Mouse (Mus musculus) forebrain, embryonic 11.5 days (tissue): ENCODE measurements at regions not wholly inside any gene's neighbourhood (a gene's known extent, or its start where the extent isn't known, plus 50 kb on each side); places are given as distances from the start of the nearest gene placed in this dataset.

Source experiments
- ATAC-seq: fragments of 200-750 bp; cut with Nextera tagmentation; replicated peaks from 2 replicates; pipeline ENCODE4 v1.8.0; 2017; ENCODE audit warnings: moderate TSS enrichment; ENCODE audit not compliant: low FRiP score
- DNase-seq: peaks from one replicate; pipeline ENCODE4 v3.0.0-alpha.2; 2017; ENCODE audit warnings: low spot score
- H3K27ac ChIP-seq: fragments of 300-500 bp; sonication (generic); 2 replicates; pipeline ENCODE4 v1.5.1; 2014; ENCODE audit warnings: low read depth, low read length
- H3K27me3 ChIP-seq: fragments of 300-500 bp; sonication (generic); 2 replicates; pipeline ENCODE4 v1.6.1; 2014; ENCODE audit warnings: mild to moderate bottlenecking, low read length, mixed read lengths; ENCODE audit not compliant: control insufficient read depth, insufficient read depth
- H3K36me3 ChIP-seq: fragments of 300-500 bp; sonication (generic); 2 replicates; pipeline ENCODE4 v1.6.1; 2014; ENCODE audit warnings: mild to moderate bottlenecking, low read length, moderate library complexity, mixed read lengths; ENCODE audit not compliant: control insufficient read depth, insufficient read depth
- H3K4me1 ChIP-seq: fragments of 300-500 bp; sonication (generic); replicated peaks from 2 replicates; pipeline ENCODE4 v1.6.1; 2014; ENCODE audit warnings: low read length, mixed read lengths; ENCODE audit not compliant: control insufficient read depth, insufficient read depth
- H3K4me2 ChIP-seq: fragments of 300-500 bp; sonication (generic); 2 replicates; pipeline ENCODE4 v1.6.1; 2014; ENCODE audit warnings: low read depth, mild to moderate bottlenecking, low read length, moderate library complexity, mixed read lengths; ENCODE audit not compliant: severe bottlenecking
- H3K4me3 ChIP-seq: fragments of 300-500 bp; sonication (generic); 2 replicates; pipeline ENCODE4 v1.5.1; 2014; ENCODE audit warnings: low read depth, low read length
- H3K9ac ChIP-seq: fragments of 300-500 bp; sonication (generic); 2 replicates; pipeline ENCODE4 v1.6.1; 2014; ENCODE audit warnings: low read length
- H3K9me3 ChIP-seq: fragments of 300-500 bp; sonication (generic); 2 replicates; pipeline ENCODE4 v1.6.1; 2016; ENCODE audit warnings: low read length, mixed read lengths; ENCODE audit not compliant: control insufficient read depth
- WGBS: fragments of 180-500 bp; shearing (Covaris S2); extraction: QIAGEN DNeasy Blood & Tissue Kit; methylation state at CpG from one replicate; pipeline ENCODE4 v1.1.7; 2014; 5-methylcytosine and 5-hydroxymethylcytosine counted together

DNA sequence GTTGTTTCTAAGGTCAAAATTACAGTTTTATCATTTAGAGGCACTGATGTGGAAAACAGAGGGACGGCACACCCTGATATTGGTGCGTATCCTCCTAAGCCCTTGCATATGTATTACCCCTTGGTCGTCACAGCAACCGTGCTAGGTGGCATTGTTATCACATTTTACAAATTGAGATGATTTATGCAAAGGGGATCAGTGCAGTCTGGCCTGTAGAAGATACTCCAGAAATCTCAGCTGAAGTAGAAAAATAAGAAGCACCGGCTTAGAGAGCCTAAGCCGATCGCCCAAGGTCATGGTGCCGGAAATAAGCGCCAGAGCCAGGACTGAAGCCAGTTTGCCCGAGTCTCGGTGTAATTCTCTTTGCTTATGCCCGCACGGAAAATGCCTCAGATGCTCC, 280.7 kb downstream of the Ttll7 start:
- DNase-seq (no peak), ATAC-seq (no peak)
- 85% methylated on average over 13 of the region's 13 CpGs for WGBS

GRCm38 (mm10) chr3:147133408-147133807, 281.2 kb downstream of the Ttll7 start:
- Histone ChIP-seq H3K4me1 (no peaks in the 10 kb centered on the region), H3K27ac (no peak overlapping the region), H3K4me3 (no peak overlapping the region), H3K4me2 (no peak overlapping the region), H3K36me3 (no peaks in the 10 kb centered on the region), H3K9ac (no peak overlapping the region), H3K9me3 (no peaks in the 10 kb centered on the region), H3K27me3 (no peaks in the 10 kb centered on the region)
- no peak for ATAC-seq
- DNase-seq: no peak
- 82% methylated on average over 13 of the region's 13 CpGs for WGBS

More for the DNA sequence above, 280.7 kb downstream of the Ttll7 start:
- H3K4me1 ChIP-seq: no peaks in the 10 kb centered on the region
- no peak overlapping the region for H3K9ac ChIP-seq
- H3K9me3 ChIP-seq: no peaks in the 10 kb centered on the region
- no peak overlapping the region for H3K4me3 ChIP-seq
- no peaks in the 10 kb centered on the region for H3K36me3 ChIP-seq
- no peak overlapping the region for H3K27ac ChIP-seq
- no peaks in the 10 kb centered on the region for H3K27me3 ChIP-seq
- no peak overlapping the region for H3K4me2 ChIP-seq

DNA sequence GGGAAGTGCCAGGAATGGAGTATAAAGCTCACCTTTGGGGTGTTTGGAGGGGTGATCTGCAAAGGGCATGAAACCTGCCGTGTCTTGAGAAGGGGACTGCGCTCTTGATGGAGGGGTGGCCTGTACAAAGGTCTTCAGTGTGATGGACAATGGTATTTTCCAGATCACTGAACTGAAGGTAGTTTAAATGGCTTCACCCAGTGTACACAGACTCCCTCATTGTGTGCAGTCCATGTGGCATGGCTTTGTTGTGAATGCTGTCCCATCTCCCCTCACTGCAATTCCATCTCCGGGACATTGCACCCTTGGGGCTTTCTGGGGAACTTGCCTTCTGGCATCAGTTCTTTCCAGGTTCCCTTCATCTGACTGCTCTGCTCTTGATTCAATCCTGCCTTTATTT, 288.2 kb downstream of the Ttll7 start:
- Histone ChIP-seq H3K4me2 (no peak overlapping the region), H3K9ac (no peak overlapping the region), H3K9me3 (no peaks in the 10 kb centered on the region), H3K27ac (no peak overlapping the region), H3K36me3 (no peaks in the 10 kb centered on the region), H3K4me3 (no peak overlapping the region), H3K4me1 (no peaks in the 10 kb centered on the region), H3K27me3 (no peaks in the 10 kb centered on the region)
- ATAC-seq (no peak), DNase-seq (no peak)
- WGBS: 59% methylated on average over 3 of the region's 3 CpGs

DNA sequence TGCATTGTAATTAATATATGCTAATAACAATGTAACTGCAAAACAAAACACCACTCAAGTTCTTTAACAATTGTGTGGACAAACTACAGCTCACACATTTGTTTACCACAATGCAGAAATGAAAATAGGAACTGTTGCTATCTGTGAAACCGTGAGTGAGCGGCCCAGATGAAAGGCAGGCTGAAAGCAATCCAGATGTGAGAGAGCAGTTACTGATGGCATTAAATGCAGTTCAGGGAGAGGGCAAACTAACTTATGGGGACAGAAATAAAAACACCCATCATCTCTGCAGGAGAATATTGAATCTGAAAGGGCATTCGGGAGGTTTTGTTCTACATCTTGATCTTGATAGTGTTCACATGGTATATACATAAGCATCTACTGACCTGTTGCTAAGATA, 301.3 kb downstream of the Ttll7 start:
- Histone ChIP-seq H3K9me3 (no peaks in the 10 kb centered on the region), H3K4me2 (no peak overlapping the region), H3K36me3 (no peaks in the 10 kb centered on the region), H3K27me3 (no peaks in the 10 kb centered on the region), H3K4me1 (no peaks in the 10 kb centered on the region), H3K27ac (no peak overlapping the region), H3K4me3 (no peak overlapping the region), H3K9ac (no peak overlapping the region)
- no peak for DNase-seq
- ATAC-seq: no peak
- WGBS: 78% methylated on average over 3 of the region's 3 CpGs

- Histone ChIP-seq H3K4me1 (no peaks in the 10 kb centered on the region), H3K9ac (no peak overlapping the region), H3K27ac (no peak overlapping the region), H3K4me3 (no peak overlapping the region), H3K9me3 (no peaks in the 10 kb centered on the region), H3K36me3 (no peaks in the 10 kb centered on the region), H3K4me2 (no peak overlapping the region), H3K27me3 (no peaks in the 10 kb centered on the region)
- DNase-seq (no peak), ATAC-seq (no peak)
- 74% methylated on average over 2 of the region's 2 CpGs for WGBS
Measured at GRCm38 (mm10) chr3:147153998-147154397, 301.8 kb downstream of the Ttll7 start.

- H3K27me3 ChIP-seq: no peaks in the 10 kb centered on the region
- H3K4me2 ChIP-seq: no peak overlapping the region
- no peak overlapping the region for H3K9ac ChIP-seq
- H3K4me3 ChIP-seq: no peak overlapping the region
- WGBS: 92% methylated on average over 10 of the region's 10 CpGs
- H3K9me3 ChIP-seq: no peaks in the 10 kb centered on the region
- no peaks in the 10 kb centered on the region for H3K36me3 ChIP-seq
- ATAC-seq: no peak
- no peak overlapping the region for H3K27ac ChIP-seq
- no peak for DNase-seq
- no peaks in the 10 kb centered on the region for H3K4me1 ChIP-seq
Measured at GRCm38 (mm10) chr3:147163126-147163525, 311.0 kb downstream of the Ttll7 start.

- no peak overlapping the region for H3K9ac ChIP-seq
- 93% methylated on average over 5 of the region's 5 CpGs for WGBS
- H3K36me3 ChIP-seq: no peaks in the 10 kb centered on the region
- no peak overlapping the region for H3K4me2 ChIP-seq
- H3K4me1 ChIP-seq: no peaks in the 10 kb centered on the region
- no peak for ATAC-seq
- DNase-seq: no peak
- H3K27ac ChIP-seq: no peak overlapping the region
- no peaks in the 10 kb centered on the region for H3K9me3 ChIP-seq
- H3K27me3 ChIP-seq: no peaks in the 10 kb centered on the region
- no peak overlapping the region for H3K4me3 ChIP-seq
Measured at GRCm38 (mm10) chr3:147163540-147163939, 311.4 kb downstream of the Ttll7 start.

DNA sequence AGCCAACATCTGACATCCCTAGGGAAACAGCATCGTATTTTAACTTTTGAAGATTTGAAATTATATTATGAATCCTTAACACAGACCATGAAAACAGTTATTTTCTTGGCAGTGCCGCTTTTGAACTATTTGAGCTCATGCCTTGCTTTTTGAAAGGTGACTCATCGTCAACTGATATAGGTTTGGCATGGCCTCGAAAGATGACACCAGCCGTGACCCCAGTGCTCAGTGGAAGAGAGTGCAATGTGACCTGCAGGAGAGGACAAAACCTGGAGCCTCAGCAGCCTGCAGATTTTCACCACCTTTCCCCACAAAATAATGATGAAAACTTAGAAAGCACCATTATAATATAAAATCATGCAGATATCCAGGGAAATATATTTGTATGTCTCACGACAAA, 312.8 kb downstream of the Ttll7 start:
- Histone ChIP-seq H3K9ac (no peak overlapping the region), H3K4me2 (no peak overlapping the region), H3K27me3 (no peaks in the 10 kb centered on the region), H3K27ac (no peak overlapping the region), H3K4me3 (no peak overlapping the region), H3K36me3 (no peaks in the 10 kb centered on the region), H3K4me1 (no peaks in the 10 kb centered on the region), H3K9me3 (no peaks in the 10 kb centered on the region)
- no peak for DNase-seq
- 86% methylated on average over 6 of the region's 6 CpGs for WGBS
- no peak for ATAC-seq

- 59% methylated on average over 5 of the region's 5 CpGs for WGBS
- H3K36me3 ChIP-seq: no peaks in the 10 kb centered on the region
- H3K4me2 ChIP-seq: no peak overlapping the region
- ATAC-seq: no peak
- no peak overlapping the region for H3K4me3 ChIP-seq
- no peak overlapping the region for H3K9ac ChIP-seq
- no peaks in the 10 kb centered on the region for H3K4me1 ChIP-seq
- H3K27ac ChIP-seq: no peak overlapping the region
- no peaks in the 10 kb centered on the region for H3K27me3 ChIP-seq
- no peaks in the 10 kb centered on the region for H3K9me3 ChIP-seq
- DNase-seq: no peak
Measured at GRCm38 (mm10) chr3:147166555-147166954, 314.4 kb downstream of the Ttll7 start.
